11 mouse cellular contexts compared by ENCODE assay signal in genomic region chr17:25264453-25264852, GRCm38 (mm10). TPM values are rescaled to one million over a fixed set of nuclear protein-coding genes. Genes with fewer than 3 reads are reported as not detected.
DNase-seq lines count a peak whose midpoint lies in the region; ATAC-seq and TF ChIP-seq lines count a peak whose summit lies in the region.
"Had no signal": no experiment of that assay in that cellular context is flagged by ENCODE, and none has a peak within 500 bp of the region (broad histone marks: within the 10 kb centered on the region; RNA-seq: fewer than 3 reads in every experiment).

No protein-coding gene starts in this region.

- WGBS in heart, embryonic 10.5 days = 68% methylated on average over 3 of the region's 3 CpGs
- 45% methylated on average over 3 of the region's 3 CpGs for WGBS in heart, embryonic 14.5 days
- 53% methylated on average over 3 of the region's 3 CpGs for WGBS in small intestine, adult 2 months
- WGBS in forebrain, embryonic 16.5 days = 76% methylated on average over 3 of the region's 3 CpGs

- peak; percentile 23; the same call in 1 of the 2 replicates for ATAC-seq in heart, embryonic 14.5 days (ENCODE audit: insufficient number of reproducible peaks, insufficient read depth, low FRiP score, low read depth)
- ATAC-seq in forebrain, embryonic 16.5 days = no peak

- H3K4me1 ChIP-seq in heart, embryonic 10.5 days = peaks cover under 1% of the 10 kb centered on the region; the same call in 1 of the 2 replicates
- no peaks in the 10 kb centered on the region for H3K4me1 ChIP-seq in testis, adult 2 months (ENCODE audit: control insufficient read depth, insufficient read depth, low read length)
- H3K4me1 ChIP-seq in heart, embryonic 14.5 days (ENCODE audit: control insufficient read depth in 2 of 2, insufficient read depth in 2 of 2, low read length in 2 of 2) = peaks cover 0 to 2% of the 10 kb centered on the region in 2 experiments; a peak in 1 of 4 replicates
- peaks cover under 1% of the 10 kb centered on the region; the same call in 1 of the 2 replicates for H3K4me1 ChIP-seq in small intestine, adult 2 months (ENCODE audit: control insufficient read depth, insufficient read depth, insufficient read length, low read length)
- peaks cover under 1% of the 10 kb centered on the region for H3K4me1 ChIP-seq in forebrain, embryonic 16.5 days (replicated peaks; ENCODE audit: control insufficient read depth, insufficient read depth, low read length)
- H3K4me1 ChIP-seq: embryonic facial prominence, embryonic 12.5 days had no signal

- H3K4me2 ChIP-seq in heart, embryonic 14.5 days (ENCODE audit: low read length) = no peak overlapping the region
- H3K4me2 ChIP-seq in forebrain, embryonic 16.5 days (ENCODE audit: low read length) = no peak overlapping the region
- H3K4me2 ChIP-seq: embryonic facial prominence, embryonic 12.5 days had no signal

- peak; percentile 32; the same call in 1 of the 2 replicates for TF ChIP-seq CTCF in testis, adult 2 months (IDR thresholded peaks at IDR 0.05; ENCODE audit: control insufficient read depth, insufficient read depth, insufficient replicate concordance, low read depth, low read length)
- TF ChIP-seq CTCF in small intestine, adult 2 months (IDR thresholded peaks at IDR 0.05; ENCODE audit: extremely low read depth, insufficient read length, insufficient replicate concordance, low read depth, low read length) = peak; percentile 33; the same call in 1 of the 2 replicates

- H3K36me3 ChIP-seq in heart, embryonic 10.5 days = peaks cover 84% of the 10 kb centered on the region
- H3K36me3 ChIP-seq in testis, adult 2 months (ENCODE audit: control insufficient read depth, insufficient read depth, low read length) = peaks cover 7% of the 10 kb centered on the region
- H3K36me3 ChIP-seq in heart, embryonic 14.5 days (ENCODE audit: control insufficient read depth, insufficient read depth, low read length) = peaks cover 82% of the 10 kb centered on the region
- peaks cover 70% of the 10 kb centered on the region for H3K36me3 ChIP-seq in small intestine, adult 2 months (ENCODE audit: control insufficient read depth, insufficient read depth, low read length)
- peaks cover 54% of the 10 kb centered on the region for H3K36me3 ChIP-seq in forebrain, embryonic 16.5 days (ENCODE audit: control insufficient read depth, insufficient read depth)

- no peak overlapping the region for H3K9ac ChIP-seq in heart, embryonic 14.5 days (ENCODE audit: low read length)
- no peak overlapping the region for H3K9ac ChIP-seq in forebrain, embryonic 16.5 days (replicated peaks; ENCODE audit: low read depth, low read length)
- H3K9ac ChIP-seq: embryonic facial prominence, embryonic 12.5 days had no signal

- no peak for TF ChIP-seq POLR2A in testis, adult 2 months (IDR thresholded peaks at IDR 0.05; ENCODE audit: control insufficient read depth, low read depth, low read length)
- TF ChIP-seq POLR2A in small intestine, adult 2 months (IDR thresholded peaks at IDR 0.05; ENCODE audit: low read depth, low read length) = no peak

- no peaks in the 10 kb centered on the region for H3K27me3 ChIP-seq in heart, embryonic 10.5 days (ENCODE audit: insufficient read depth, poor library complexity, severe bottlenecking)
- no peaks in the 10 kb centered on the region for H3K27me3 ChIP-seq in testis, adult 2 months (ENCODE audit: control insufficient read depth, insufficient read depth, low read length)
- H3K27me3 ChIP-seq in heart, embryonic 14.5 days (ENCODE audit: control insufficient read depth, insufficient read depth, low read length) = no peaks in the 10 kb centered on the region
- no peaks in the 10 kb centered on the region for H3K27me3 ChIP-seq in small intestine, adult 2 months (ENCODE audit: control insufficient read depth, insufficient read depth, low read length)
- no peaks in the 10 kb centered on the region for H3K27me3 ChIP-seq in forebrain, embryonic 16.5 days (replicated peaks; ENCODE audit: control insufficient read depth, insufficient read depth, low read length)
- H3K27me3 ChIP-seq: embryonic facial prominence, embryonic 12.5 days had no signal

- no peak overlapping the region for H3K4me3 ChIP-seq in heart, embryonic 10.5 days
- no peak overlapping the region for H3K4me3 ChIP-seq in testis, adult 2 months (ENCODE audit: control insufficient read depth, low read depth, low read length)
- H3K4me3 ChIP-seq in heart, embryonic 14.5 days (ENCODE audit: control insufficient read depth in 1 of 2, insufficient read depth in 1 of 2, low read depth in 1 of 2, low read length in 2 of 2) = no peak overlapping the region
- H3K4me3 ChIP-seq in small intestine, adult 2 months (ENCODE audit: low read depth, low read length) = no peak overlapping the region
- H3K4me3 ChIP-seq in forebrain, embryonic 16.5 days (replicated peaks; ENCODE audit: low read length) = no peak overlapping the region
- H3K4me3 ChIP-seq: embryonic facial prominence, embryonic 12.5 days had no signal

- H3K9me3 ChIP-seq in heart, embryonic 10.5 days = no peaks in the 10 kb centered on the region
- no peaks in the 10 kb centered on the region for H3K9me3 ChIP-seq in heart, embryonic 14.5 days (ENCODE audit: control insufficient read depth, low read length)
- no peaks in the 10 kb centered on the region for H3K9me3 ChIP-seq in forebrain, embryonic 16.5 days (ENCODE audit: control insufficient read depth, low read length)
- H3K9me3 ChIP-seq: embryonic facial prominence, embryonic 12.5 days had no signal

- DNase-seq in heart, adult 18-20 months = peak; percentile 60 to 78
- no peak for DNase-seq in heart, embryonic 10.5 days (ENCODE audit: low spot score)
- no peak for DNase-seq in testis, postnatal 14 days (ENCODE audit: low spot score)
- DNase-seq in right cerebral cortex, postnatal 25 days = no peak

- H3K27ac ChIP-seq in heart, embryonic 10.5 days = no peak overlapping the region
- no peak overlapping the region for H3K27ac ChIP-seq in testis, adult 2 months (ENCODE audit: control insufficient read depth, insufficient read depth, low read depth, low read length)
- no peak overlapping the region for H3K27ac ChIP-seq in heart, embryonic 14.5 days (replicated peaks in 1 of 2; ENCODE audit: control insufficient read depth in 1 of 2, insufficient read depth in 1 of 2, low read depth in 2 of 2, low read length in 2 of 2)
- H3K27ac ChIP-seq in small intestine, adult 2 months (ENCODE audit: insufficient read depth, low read depth, low read length) = no peak overlapping the region
- no peak overlapping the region for H3K27ac ChIP-seq in forebrain, embryonic 16.5 days (ENCODE audit: low read length)
- H3K27ac ChIP-seq: embryonic facial prominence, embryonic 12.5 days; macrophage had no signal

RNA-seq across cellular contexts. Expression of gene Baiap3, which starts 8.3 kb away (rescaled TPM):
- total RNA-seq in heart, adult 18-20 months (2021) = 1 to 10 TPM in 1 of 2 experiments, under 1 TPM in 1; 0.62 to 1.3 TPM
- 0.54 and 1.3 TPM in 2 replicates for polyA plus RNA-seq in heart, embryonic 10.5 days (2016; fragmentation: Nextera tagmentation; extraction: Ambion mirVana)
- polyA plus RNA-seq in testis, adult 2 months (2012; rRNA removed) = 2.9 and 3.8 TPM in 2 replicates
- polyA plus RNA-seq in heart, embryonic 14.5 days (2014; fragmentation: Nextera tagmentation; extraction: Ambion mirVana) = 0.76 TPM in 1 of 2 replicates, not detected in the other
- polyA plus RNA-seq in small intestine, adult 2 months (2012; rRNA removed) = 10.1 TPM in 2 replicates
- polyA plus RNA-seq in forebrain, embryonic 16.5 days (2015; fragmentation: Nextera tagmentation; extraction: Ambion mirVana) = 7.9 and 22.5 TPM in 2 replicates
- polyA plus RNA-seq: macrophage had no signal

RNA-seq across cellular contexts. Expression of gene Ube2i, which starts 10.0 kb away (rescaled TPM):
- total RNA-seq in heart, adult 18-20 months (2021) = 100 to 1,000 TPM in 1 of 2 experiments, 10 to 100 TPM in 1; 90.7 to 105 TPM
- 528 and 716 TPM in 2 replicates for polyA plus RNA-seq in heart, embryonic 10.5 days (2016; fragmentation: Nextera tagmentation; extraction: Ambion mirVana)
- 226 and 232 TPM in 2 replicates for polyA plus RNA-seq in testis, adult 2 months (2012; rRNA removed)
- polyA plus RNA-seq in heart, embryonic 14.5 days (2014; fragmentation: Nextera tagmentation; extraction: Ambion mirVana) = 341 and 365 TPM in 2 replicates
- polyA plus RNA-seq in small intestine, adult 2 months (2012; rRNA removed) = 24.8 and 50.8 TPM in 2 replicates
- polyA plus RNA-seq in forebrain, embryonic 16.5 days (2015; fragmentation: Nextera tagmentation; extraction: Ambion mirVana) = 635 and 668 TPM in 2 replicates

RNA-seq across cellular contexts. Expression of gene Tsr3, which starts 24.5 kb away (rescaled TPM):
- 1 to 10 TPM; 7.7 to 9.5 TPM for total RNA-seq in heart, adult 18-20 months (2021)
- polyA plus RNA-seq in heart, embryonic 10.5 days (2016; fragmentation: Nextera tagmentation; extraction: Ambion mirVana) = 44.9 and 58.4 TPM in 2 replicates
- polyA plus RNA-seq in testis, adult 2 months (2012; rRNA removed) = 17.5 and 18.1 TPM in 2 replicates
- polyA plus RNA-seq in heart, embryonic 14.5 days (2014; fragmentation: Nextera tagmentation; extraction: Ambion mirVana) = 25.3 TPM in 2 replicates
- polyA plus RNA-seq in small intestine, adult 2 months (2012; rRNA removed) = 6.8 and 13.3 TPM in 2 replicates
- polyA plus RNA-seq in forebrain, embryonic 16.5 days (2015; fragmentation: Nextera tagmentation; extraction: Ambion mirVana) = 62.2 and 62.9 TPM in 2 replicates

RNA-seq across cellular contexts. Expression of gene Gnptg, which starts 24.5 kb away (rescaled TPM):
- 10 to 100 TPM; 14.8 to 15.9 TPM for total RNA-seq in heart, adult 18-20 months (2021)
- 31.2 and 36.7 TPM in 2 replicates for polyA plus RNA-seq in heart, embryonic 10.5 days (2016; fragmentation: Nextera tagmentation; extraction: Ambion mirVana)
- 20.2 and 24.5 TPM in 2 replicates for polyA plus RNA-seq in testis, adult 2 months (2012; rRNA removed)
- polyA plus RNA-seq in heart, embryonic 14.5 days (2014; fragmentation: Nextera tagmentation; extraction: Ambion mirVana) = 23.8 and 25.9 TPM in 2 replicates
- polyA plus RNA-seq in small intestine, adult 2 months (2012; rRNA removed) = 21.0 and 29.3 TPM in 2 replicates
- 83.8 and 99.9 TPM in 2 replicates for polyA plus RNA-seq in forebrain, embryonic 16.5 days (2015; fragmentation: Nextera tagmentation; extraction: Ambion mirVana)

RNA-seq across cellular contexts. Expression of gene Prss34, which starts 33.7 kb away (rescaled TPM):
- under 1 TPM; 0.46 to 0.50 TPM for total RNA-seq in heart, adult 18-20 months (2021)
- polyA plus RNA-seq in heart, embryonic 10.5 days (2016; fragmentation: Nextera tagmentation; extraction: Ambion mirVana) = not detected in 2 replicates
- polyA plus RNA-seq in testis, adult 2 months (2012; rRNA removed) = 0.11 TPM in 1 of 2 replicates, not detected in the other
- polyA plus RNA-seq in heart, embryonic 14.5 days (2014; fragmentation: Nextera tagmentation; extraction: Ambion mirVana) = 0.16 and 0.27 TPM in 2 replicates
- not detected in 2 replicates for polyA plus RNA-seq in small intestine, adult 2 months (2012; rRNA removed)
- not detected in 2 replicates for polyA plus RNA-seq in forebrain, embryonic 16.5 days (2015; fragmentation: Nextera tagmentation; extraction: Ambion mirVana)
- polyA plus RNA-seq: embryonic facial prominence, embryonic 12.5 days; intestine, embryonic 14.5 days had no signal

Comparison
In these comparisons a context has a peak if more than half of its experiments do, and no peak if none do; other contexts are left out.
1. DNase-seq: peak in heart, adult 18-20 months (2 of 2); none in heart, embryonic 10.5 days (single experiment), testis, postnatal 14 days (single experiment) and right cerebral cortex, postnatal 25 days (single experiment).